Mouse (Mus musculus) v-Abl transformed pro-B cells (cell line): ENCODE data around the gene Srxn1.

Experiments
- in situ Hi-C, 2 experiments: fragments of 400-800 bp; cut with MboI; formaldehyde crosslinking; loops; one replicate each; pipeline ENCODE4 v1.15.1; 2025; ENCODE audit not compliant: unreplicated experiment in 2 of 2

The Srxn1 gene

GRCm38 (mm10) chr2:152112490-152112889 lies 7.2 kb downstream of the Srxn1 start:
- in situ Hi-C loops = loop anchor here (5.0 kb wide), 2 partner anchors 85 to 255 kb away; no protein-coding TSS in a partner anchor

GRCm38 (mm10) chr2:152112970-152113369 lies 7.7 kb downstream of the Srxn1 start:
- in situ Hi-C loops = loop anchor here (5.0 kb wide), 2 partner anchors 84 to 254 kb away; no protein-coding TSS in a partner anchor

- in situ Hi-C loops = loop anchor here (5.0 kb wide), 2 partner anchors 83 to 253 kb away; no protein-coding TSS in a partner anchor
These were observed 9.0 kb downstream of the Srxn1 start for GRCm38 (mm10) chr2:152114057-152114975.

GRCm38 (mm10) chr2:152117694-152118093 lies 12.4 kb downstream of the Srxn1 start:
- in situ Hi-C loops = loop anchor here in 1 of 2 experiments (5.0 kb wide), 1 partner anchor 80 kb away; no protein-coding TSS in a partner anchor

GRCm38 (mm10) chr2:152119228-152119865 lies 14.0 kb downstream of the Srxn1 start:
- in situ Hi-C loops = loop anchor here in 1 of 2 experiments (5.0 kb wide), 1 partner anchor 78 kb away; no protein-coding TSS in a partner anchor

GRCm38 (mm10) chr2:152122896-152123295 lies 17.6 kb downstream of the Srxn1 start:
- in situ Hi-C loops = no loop called here

GRCm38 (mm10) chr2:152128597-152128996 lies 23.3 kb downstream of the Srxn1 start:
- in situ Hi-C loops = no loop called here

GRCm38 (mm10) chr2:152129778-152130177 lies 24.5 kb downstream of the Srxn1 start:
- in situ Hi-C loops = no loop called here

- in situ Hi-C loops = no loop called here
These were observed 26.7 kb downstream of the Srxn1 start for GRCm38 (mm10) chr2:152132016-152132415.

GRCm38 (mm10) chr2:152132691-152133090 lies 27.4 kb downstream of the Srxn1 start:
- in situ Hi-C loops = no loop called here

GRCm38 (mm10) chr2:152139191-152139987 lies 34.1 kb downstream of the Srxn1 start:
- in situ Hi-C loops = no loop called here

GRCm38 (mm10) chr2:152140941-152141340 lies 35.6 kb downstream of the Srxn1 start:
- in situ Hi-C loops = no loop called here

- in situ Hi-C loops = no loop called here
These were observed 36.2 kb downstream of the Srxn1 start for GRCm38 (mm10) chr2:152141491-152141890.

- in situ Hi-C loops = no loop called here
These were observed 36.7 kb downstream of the Srxn1 start for GRCm38 (mm10) chr2:152142046-152142445.

- in situ Hi-C loops = no loop called here
These were observed 37.3 kb downstream of the Srxn1 start for GRCm38 (mm10) chr2:152142571-152142970.

- in situ Hi-C loops = no loop called here
These were observed 38.2 kb downstream of the Srxn1 start, which contains the start of gene Tcf15 for GRCm38 (mm10) chr2:152143279-152144157. Gene Tcf15 (plus strand): TSS chr2:152143561.

GRCm38 (mm10) chr2:152144158-152144450 lies 38.8 kb downstream of the Srxn1 start:
- in situ Hi-C loops = no loop called here

- in situ Hi-C loops = no loop called here
These were observed 39.2 kb downstream of the Srxn1 start for GRCm38 (mm10) chr2:152144501-152144900.

GRCm38 (mm10) chr2:152145711-152146110 lies 40.4 kb downstream of the Srxn1 start:
- in situ Hi-C loops = no loop called here

GRCm38 (mm10) chr2:152147079-152147478 lies 41.8 kb downstream of the Srxn1 start:
- in situ Hi-C loops = no loop called here
